Mouse (Mus musculus): ENCODE measurements around the gene Dck. TPM values are rescaled to one million over a fixed set of nuclear protein-coding genes. Genes with fewer than 3 reads are reported as not detected.
A peak's percentile ranks its signal among the peaks of the same experiment; 100 is the strongest.
"Not testable (repeated sequence)": the region's sequence is repeated elsewhere in the genome, so short reads cannot be mapped to it uniquely, and the experiment has no call there.

Dck gene
- 279 and 282 TPM in 2 replicates for polyA plus RNA-seq (2015; fragmentation: Nextera tagmentation; extraction: Ambion mirVana)

GRCm38 (mm10) chr5:88764987-88765481, at the start of gene Dck:
Gene Dck, plus strand, starts transcription at chr5:88764996.
- peak; percentile 99 for DNase-seq (ENCODE audit: low spot score)

GRCm38 (mm10) chr5:88716983-88717382, 47.8 kb upstream of the Dck start:
- no peak for DNase-seq (ENCODE audit: low spot score)

- DNase-seq (ENCODE audit: low spot score), result peak; percentile 92
Measured at GRCm38 (mm10) chr5:88720116-88721002, 44.4 kb upstream of the Dck start, which contains the start of gene Mob1b. Gene Mob1b, plus strand, starts transcription at chr5:88720855.

- DNase-seq (ENCODE audit: low spot score), result no peak
Measured at GRCm38 (mm10) chr5:88721003-88721475, 43.8 kb upstream of the Dck start.

- no peak for DNase-seq (ENCODE audit: low spot score)
Measured at GRCm38 (mm10) chr5:88721565-88722212, 43.1 kb upstream of the Dck start.

GRCm38 (mm10) chr5:88722213-88722600, 42.6 kb upstream of the Dck start:
- DNase-seq (ENCODE audit: low spot score), result no peak

GRCm38 (mm10) chr5:88724030-88724429, 40.8 kb upstream of the Dck start:
- DNase-seq (ENCODE audit: low spot score), result no peak

GRCm38 (mm10) chr5:88727593-88728144, 37.1 kb upstream of the Dck start:
- DNase-seq (ENCODE audit: low spot score), result no peak

- DNase-seq (ENCODE audit: low spot score), result peak; percentile 37
Measured at GRCm38 (mm10) chr5:88734786-88735185, 30.0 kb upstream of the Dck start.

GRCm38 (mm10) chr5:88741065-88741464, 23.7 kb upstream of the Dck start:
- not testable (repeated sequence) for DNase-seq (ENCODE audit: low spot score)

- no peak for DNase-seq (ENCODE audit: low spot score)
Measured at GRCm38 (mm10) chr5:88747774-88748173, 17.0 kb upstream of the Dck start.

- no peak for DNase-seq (ENCODE audit: low spot score)
Measured at GRCm38 (mm10) chr5:88753199-88753598, 11.6 kb upstream of the Dck start.

GRCm38 (mm10) chr5:88762611-88763010, 2.2 kb upstream of the Dck start:
- DNase-seq (ENCODE audit: low spot score), result no peak

GRCm38 (mm10) chr5:88764430-88764986, 288 bp upstream of the Dck start:
- no peak for DNase-seq (ENCODE audit: low spot score)

GRCm38 (mm10) chr5:88765587-88765986, 791 bp downstream of the Dck start:
- DNase-seq (ENCODE audit: low spot score), result no peak

GRCm38 (mm10) chr5:88766121-88766520, 1.3 kb downstream of the Dck start:
- peak; percentile 86 for DNase-seq (ENCODE audit: low spot score)

GRCm38 (mm10) chr5:88766863-88767262, 2.1 kb downstream of the Dck start:
- peak; percentile 7 for DNase-seq (ENCODE audit: low spot score)

GRCm38 (mm10) chr5:88768201-88768600, 3.4 kb downstream of the Dck start:
- DNase-seq (ENCODE audit: low spot score), result no peak

- no peak for DNase-seq (ENCODE audit: low spot score)
Measured at GRCm38 (mm10) chr5:88782072-88782765, 17.4 kb downstream of the Dck start.

GRCm38 (mm10) chr5:88785059-88785458, 20.3 kb downstream of the Dck start:
- DNase-seq (ENCODE audit: low spot score), result no peak

GRCm38 (mm10) chr5:88790675-88791074, 25.9 kb downstream of the Dck start:
- DNase-seq (ENCODE audit: low spot score), result no peak

Measured in thymus, postnatal 0 days (tissue).